Mouse (Mus musculus): ENCODE data around the gene 1700049E17Rik1.
"Not testable (repeated sequence)": the region's sequence is repeated elsewhere in the genome, so short reads cannot be mapped to it uniquely, and the experiment has no call there.

Gene 1700049E17Rik1

GRCm38 (mm10) chr14:41924649-41925048 is at the start of gene 1700049E17Rik1:
Gene 1700049E17Rik1, plus strand, starts transcription at chr14:41924949.
- not testable (repeated sequence) for DNase-seq

GRCm38 (mm10) chr14:41907190-41907589 is 17.6 kb upstream of the 1700049E17Rik1 start, which contains the start of gene Gm7980:
Gene Gm7980, minus strand, starts transcription at chr14:41907290.
- DNase-seq = not testable (repeated sequence)

GRCm38 (mm10) chr14:41943695-41944094 is 18.9 kb downstream of the 1700049E17Rik1 start, which contains the start of gene 1700024B05Rik:
Gene 1700024B05Rik, plus strand, starts transcription at chr14:41943995.
- not testable (repeated sequence) for DNase-seq

GRCm38 (mm10) chr14:41964095-41964494 is 39.3 kb downstream of the 1700049E17Rik1 start:
- DNase-seq = not testable (repeated sequence)

- DNase-seq = not testable (repeated sequence)
Observed at GRCm38 (mm10) chr14:41967827-41968226, 43.1 kb downstream of the 1700049E17Rik1 start, which contains the start of gene Gm6401. Gene Gm6401, minus strand, starts transcription at chr14:41967927.

GRCm38 (mm10) chr14:41968596-41968995 is 43.8 kb downstream of the 1700049E17Rik1 start:
- not testable (repeated sequence) for DNase-seq
